Mouse (Mus musculus) gastrocnemius, postnatal 14 days (tissue): Measurements from ENCODE around the gene Bdkrb2. TPM values are rescaled to one million over a fixed set of nuclear protein-coding genes. Genes with fewer than 3 reads are reported as not detected.
A peak's percentile ranks its signal among the peaks of the same experiment; 100 is the strongest.

Source experiments
- DNase-seq: peaks from one replicate; pipeline ENCODE4 v3.0.0; 2021; ENCODE audit warnings: mixed read lengths
- intact Hi-C: fragments of 180-260 bp; cut with DNase I; formaldehyde crosslinking; loops from one replicate; pipeline ENCODE4 v1.15.1; 2025; ENCODE audit warnings: low total_unique reads
- long read RNA-seq, 2 experiments: library from polyadenylated mRNA; stranded (forward); transcript quantifications; one replicate each; pipeline ENCODE4 v2.0.0; 2021
- total RNA-seq, 2 experiments: library from RNA; stranded (reverse); gene quantifications; 2 replicates each; pipeline ENCODE4 v1.2.3; 2021

Gene Bdkrb2
- total RNA-seq: 1 to 10 TPM in 1 of 2 experiments, under 1 TPM in 1; 0.82 to 1.8 TPM
- long read RNA-seq, experiment 1, partial matches to known transcripts: 0 of 1 reads
- long read RNA-seq, experiment 1, other reads (novel, unspliced or antisense): 1 of 1 reads
- long read RNA-seq, experiment 2, partial matches to known transcripts: 0 of 2 reads
- long read RNA-seq, experiment 2, other reads (novel, unspliced or antisense): 1 of 2 reads

GRCm38 (mm10) chr12:105562936-105563680 is at the start of gene Bdkrb2:
Gene Bdkrb2 (plus strand): TSS chr12:105563226.
- intact Hi-C loops: no loop called here
- DNase-seq: peak; percentile 45

GRCm38 (mm10) chr12:105514111-105514510 is 48.9 kb upstream of the Bdkrb2 start:
- intact Hi-C loops: no loop called here
- DNase-seq: no peak

- no peak for DNase-seq
- intact Hi-C loops: no loop called here
Measured at GRCm38 (mm10) chr12:105517026-105517675, 45.9 kb upstream of the Bdkrb2 start.

GRCm38 (mm10) chr12:105519851-105520250 is 43.2 kb upstream of the Bdkrb2 start:
- no peak for DNase-seq
- intact Hi-C loops: no loop called here

- DNase-seq: no peak
Measured at GRCm38 (mm10) chr12:105521170-105521762, 41.8 kb upstream of the Bdkrb2 start.

GRCm38 (mm10) chr12:105523737-105524136 is 39.3 kb upstream of the Bdkrb2 start:
- intact Hi-C loops: no loop called here
- DNase-seq: no peak

More at GRCm38 (mm10) chr12:105521170-105521762, 41.8 kb upstream of the Bdkrb2 start:
- intact Hi-C loops: no loop called here

GRCm38 (mm10) chr12:105526186-105526585 is 36.8 kb upstream of the Bdkrb2 start:
- no peak for DNase-seq
- intact Hi-C loops: no loop called here

- intact Hi-C loops: no loop called here
- DNase-seq: peak; percentile 59
Measured at GRCm38 (mm10) chr12:105526829-105527228, 36.2 kb upstream of the Bdkrb2 start.

- no peak for DNase-seq
- intact Hi-C loops: no loop called here
Measured at GRCm38 (mm10) chr12:105529545-105529944, 33.5 kb upstream of the Bdkrb2 start.

GRCm38 (mm10) chr12:105531724-105532371 is 31.2 kb upstream of the Bdkrb2 start:
- intact Hi-C loops: no loop called here
- DNase-seq: no peak

- no peak for DNase-seq
Measured at GRCm38 (mm10) chr12:105534842-105535241, 28.2 kb upstream of the Bdkrb2 start.

GRCm38 (mm10) chr12:105535968-105536760 is 26.9 kb upstream of the Bdkrb2 start:
- no peak for DNase-seq
- intact Hi-C loops: no loop called here

More at GRCm38 (mm10) chr12:105534842-105535241, 28.2 kb upstream of the Bdkrb2 start:
- intact Hi-C loops: no loop called here

GRCm38 (mm10) chr12:105537162-105537561 is 25.9 kb upstream of the Bdkrb2 start:
- DNase-seq: no peak
- intact Hi-C loops: no loop called here

GRCm38 (mm10) chr12:105539649-105540048 is 23.4 kb upstream of the Bdkrb2 start:
- DNase-seq: no peak
- intact Hi-C loops: no loop called here

GRCm38 (mm10) chr12:105541590-105542402 is 21.2 kb upstream of the Bdkrb2 start:
- intact Hi-C loops: no loop called here
- no peak for DNase-seq

GRCm38 (mm10) chr12:105542513-105542912 is 20.5 kb upstream of the Bdkrb2 start:
- intact Hi-C loops: no loop called here
- no peak for DNase-seq

- intact Hi-C loops: no loop called here
- no peak for DNase-seq
Measured at GRCm38 (mm10) chr12:105543176-105543575, 19.9 kb upstream of the Bdkrb2 start.

- intact Hi-C loops: no loop called here
- DNase-seq: no peak
Measured at GRCm38 (mm10) chr12:105543751-105544150, 19.3 kb upstream of the Bdkrb2 start.
